In the genomic region with DNA sequence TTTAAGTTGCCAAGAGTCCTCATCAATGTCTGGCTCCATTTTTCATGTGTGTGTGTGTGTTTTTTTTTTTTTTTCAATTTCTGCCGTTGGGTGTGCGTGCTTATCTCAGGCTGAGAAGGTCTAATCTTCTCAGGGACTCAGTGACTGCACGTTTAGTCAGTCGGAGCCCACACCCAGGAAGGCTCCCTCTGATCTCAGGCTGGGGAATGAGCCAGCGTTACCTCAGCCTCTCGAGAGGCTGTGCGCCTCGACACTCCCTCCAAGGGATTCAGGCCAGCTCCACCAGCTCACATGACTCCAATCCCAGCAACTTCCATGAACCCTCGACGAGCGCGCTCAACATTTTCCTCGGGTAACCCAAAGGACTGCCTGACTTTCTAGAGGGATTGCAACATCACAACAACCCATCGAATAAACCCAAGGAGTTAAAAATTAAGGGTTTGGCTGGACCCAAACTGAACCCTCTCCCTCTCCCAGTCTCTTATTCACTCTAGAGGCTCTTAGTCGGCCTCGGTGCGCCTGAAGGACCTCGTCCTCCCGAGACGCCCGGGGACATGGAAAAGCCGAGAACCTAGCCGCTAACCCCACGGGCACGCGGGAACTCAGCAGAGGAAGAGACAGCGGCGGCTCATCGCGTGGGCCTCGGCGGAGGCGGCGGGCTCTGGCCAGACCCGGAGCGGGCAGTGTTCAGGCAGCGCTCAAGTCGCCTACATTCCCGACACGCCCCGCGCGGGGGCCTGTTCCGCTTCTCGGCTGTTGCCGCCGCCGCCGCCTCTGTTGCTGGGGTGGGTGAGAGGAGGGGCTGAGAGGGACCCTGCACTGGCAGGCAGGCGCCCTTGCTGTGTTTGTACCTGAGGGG, we compare ENCODE assay signal across 8 mouse cellular contexts. TPM values are rescaled to one million over a fixed set of nuclear protein-coding genes. Genes with fewer than 3 reads are reported as not detected.
DNase-seq lines count a peak whose midpoint lies in the region; ATAC-seq and TF ChIP-seq lines count a peak whose summit lies in the region.

A gene (plus strand): TSS at position 737 of the 859 bp plus-strand sequence.

- H3K9me3 ChIP-seq in MEL (replicated peaks; ENCODE audit: insufficient read depth, low read length), result no peaks in the 10 kb centered on the region
- H3K9me3 ChIP-seq in forebrain, postnatal 0 days (ENCODE audit: low read length), result no peaks in the 10 kb centered on the region
- H3K9me3 ChIP-seq in lung, embryonic 15.5 days, result no peaks in the 10 kb centered on the region

- peaks cover 0 to 37% of the 10 kb centered on the region in 2 experiments; a peak in 2 of 4 replicates for H3K36me3 ChIP-seq in MEL (ENCODE audit: control insufficient read depth in 1 of 2, insufficient read depth in 2 of 2, low read length in 2 of 2)
- no peaks in the 10 kb centered on the region for H3K36me3 ChIP-seq in forebrain, postnatal 0 days (ENCODE audit: insufficient read depth)
- no peaks in the 10 kb centered on the region for H3K36me3 ChIP-seq in lung, embryonic 15.5 days

- under 1% methylated on average over 50 of the region's 50 CpGs for WGBS in cerebellum, adult 2 months
- under 1% methylated on average over 49 of the region's 50 CpGs for WGBS in forebrain, postnatal 0 days
- under 1% methylated on average over 49 of the region's 50 CpGs for WGBS in lung, embryonic 15.5 days

- TF ChIP-seq POLR2A in MEL (IDR thresholded peaks at IDR 0.05; ENCODE audit: control insufficient read depth in 1 of 2, insufficient read depth in 1 of 2, low read depth in 1 of 2, low read length in 2 of 2, poor library complexity in 1 of 2), result peak; percentile 88
- TF ChIP-seq POLR2A in cerebellum, adult 2 months (IDR thresholded peaks at IDR 0.05; ENCODE audit: borderline replicate concordance, insufficient read depth, low read length), result peak; percentile 66; the same call in 1 of the 2 replicates

- H3K27me3 ChIP-seq in MEL (ENCODE audit: control insufficient read depth in 1 of 2, insufficient read depth in 2 of 2, low read length in 2 of 2), result no peaks in the 10 kb centered on the region
- no peaks in the 10 kb centered on the region for H3K27me3 ChIP-seq in cerebellum, adult 2 months (ENCODE audit: control insufficient read depth, insufficient read depth, low read length)
- no peaks in the 10 kb centered on the region for H3K27me3 ChIP-seq in forebrain, postnatal 0 days (ENCODE audit: insufficient read depth, low read length)
- no peaks in the 10 kb centered on the region for H3K27me3 ChIP-seq in lung, embryonic 15.5 days

- TF ChIP-seq RAD21 in MEL (IDR thresholded peaks at IDR 0.05; ENCODE audit: low read depth, low read length), result no peak

- peaks cover 31% of the 10 kb centered on the region for H3K79me2 ChIP-seq in MEL (ENCODE audit: control insufficient read depth, insufficient read depth, low read length, poor library complexity)

- peak; percentile 96 for ATAC-seq in forebrain, postnatal 0 days
- peak; percentile 93 for ATAC-seq in lung, embryonic 15.5 days (ENCODE audit: borderline replicate concordance, extremely low read depth, low FRiP score, low TSS enrichment)

- peak within 1 kb of the TSS; percentile 100 for H3K27ac ChIP-seq in MEL (ENCODE audit: control insufficient read depth, low read depth, low read length)
- peak within 1 kb of the TSS; percentile 100 for H3K27ac ChIP-seq in cerebellum, adult 2 months (ENCODE audit: insufficient read depth, low read length)
- peak within 1 kb of the TSS; percentile 98 for H3K27ac ChIP-seq in forebrain, postnatal 0 days (ENCODE audit: low read depth, low read length)
- peak within 1 kb of the TSS; percentile 93 for H3K27ac ChIP-seq in lung, embryonic 15.5 days

- H3K4me3 ChIP-seq in MEL (ENCODE audit: control insufficient read depth in 1 of 2, insufficient read depth in 1 of 2, low read depth in 2 of 2, low read length in 2 of 2), result peak within 1 kb of the TSS; percentile 66 to 98
- H3K4me3 ChIP-seq in cerebellum, adult 2 months (replicated peaks; ENCODE audit: insufficient read depth, low read depth, low read length), result peak within 1 kb of the TSS; percentile 87
- peak within 1 kb of the TSS; percentile 74 for H3K4me3 ChIP-seq in forebrain, postnatal 0 days (ENCODE audit: low read depth, low read length)
- peak within 1 kb of the TSS; percentile 74 for H3K4me3 ChIP-seq in lung, embryonic 15.5 days

- peak; percentile 80 to 92 for TF ChIP-seq EP300 in MEL (IDR thresholded peaks at IDR 0.05; ENCODE audit: low read depth in 1 of 2, low read length in 2 of 2)

- peak; percentile 93 for DNase-seq in MEL (ENCODE audit: low read depth, low spot score)
- peak; percentile 89 to 93 for DNase-seq in cerebellum, adult 2 months
- peak; percentile 96 for DNase-seq in forebrain, postnatal 0 days
- peak; percentile 92 for DNase-seq in heart, postnatal 4 days
- DNase-seq in layer of hippocampus, adult 8-10 months (ENCODE audit: low spot score in 2 of 2), result peak; percentile 83 to 87
- DNase-seq in ovary, adult 18-20 months (ENCODE audit: low spot score), result peak; percentile 76
- DNase-seq in thymus, postnatal 0 days (ENCODE audit: low spot score), result peak; percentile 89

- H3K4me2 ChIP-seq in forebrain, postnatal 0 days (ENCODE audit: low read depth), result peak within 1 kb of the TSS; percentile 57
- H3K4me2 ChIP-seq in lung, embryonic 15.5 days, result peak within 1 kb of the TSS; percentile 68

- H3K9ac ChIP-seq in MEL (ENCODE audit: control insufficient read depth, low read depth, low read length, poor library complexity, severe bottlenecking), result peak within 1 kb of the TSS; percentile 93
- peak within 1 kb of the TSS; percentile 96 for H3K9ac ChIP-seq in forebrain, postnatal 0 days
- H3K9ac ChIP-seq in lung, embryonic 15.5 days, result peak within 1 kb of the TSS; percentile 81

- peaks cover 16 to 23% of the 10 kb centered on the region in 2 experiments for H3K4me1 ChIP-seq in MEL (ENCODE audit: control insufficient read depth in 1 of 2, insufficient read depth in 2 of 2, low read length in 2 of 2)
- H3K4me1 ChIP-seq in cerebellum, adult 2 months (ENCODE audit: control insufficient read depth, insufficient read depth, low read length), result no peaks in the 10 kb centered on the region
- peaks cover 12% of the 10 kb centered on the region; the same call in 1 of the 2 replicates for H3K4me1 ChIP-seq in forebrain, postnatal 0 days (ENCODE audit: insufficient read depth)
- H3K4me1 ChIP-seq in lung, embryonic 15.5 days, result peaks cover 22% of the 10 kb centered on the region

- no peak for TF ChIP-seq CTCF in MEL (IDR thresholded peaks at IDR 0.05 in 2 of 3, conservative IDR thresholded peaks at IDR 0.05 in 1 of 3; ENCODE audit: control insufficient read depth in 1 of 3, insufficient read depth in 1 of 3, low read depth in 2 of 3, low read length in 3 of 3, poor library complexity in 1 of 3, severe bottlenecking in 1 of 3)
- TF ChIP-seq CTCF in cerebellum, adult 2 months (IDR thresholded peaks at IDR 0.05; ENCODE audit: borderline replicate concordance, insufficient read depth, low read depth, low read length), result no peak
- peak; percentile 28; the same call in 1 of the 2 replicates for TF ChIP-seq CTCF in forebrain, postnatal 0 days (IDR thresholded peaks at IDR 0.05; ENCODE audit: low read depth)

TF ChIP-seq in MEL, 35 proteins besides CTCF, POLR2A, EP300 and RAD21 (continues in another document):
- TF ChIP-seq TCF12 (IDR thresholded peaks at IDR 0.05; ENCODE audit: low read depth, low read length), result peak; percentile 75; the same call in 1 of the 2 replicates
- TF ChIP-seq SMC3 (IDR thresholded peaks at IDR 0.05; ENCODE audit: low read depth, low read length), result no peak
- TF ChIP-seq TAL1 (IDR thresholded peaks at IDR 0.05; ENCODE audit: low read length), result 0 out of 2 replicates have a peak, but pooled peaks have one; percentile 10
- peak; percentile 89 for TF ChIP-seq HCFC1 (IDR thresholded peaks at IDR 0.05; ENCODE audit: low read depth, low read length)
- TF ChIP-seq GABPA (IDR thresholded peaks at IDR 0.05; ENCODE audit: low read depth, low read length), result no peak
- peak; percentile 99 for TF ChIP-seq ZNF384 (IDR thresholded peaks at IDR 0.05; ENCODE audit: low read depth, low read length)
- TF ChIP-seq RCOR1 (IDR thresholded peaks at IDR 0.05; ENCODE audit: low read depth, low read length), result peak; percentile 63; the same call in 1 of the 2 replicates
- TF ChIP-seq POLR2AphosphoS5 (IDR thresholded peaks at IDR 0.05; ENCODE audit: borderline replicate concordance, low read depth, low read length), result no peak; the same call in 1 of the 2 replicates
- peak; percentile 91 for TF ChIP-seq ZMIZ1 (IDR thresholded peaks at IDR 0.05; ENCODE audit: low read depth, low read length)
- TF ChIP-seq CHD2 (IDR thresholded peaks at IDR 0.05; ENCODE audit: low read length), result no peak
- peak; percentile 88 for TF ChIP-seq MXI1 (IDR thresholded peaks at IDR 0.05; ENCODE audit: low read depth, low read length)
- no peak for TF ChIP-seq USF2 (IDR thresholded peaks at IDR 0.05; ENCODE audit: borderline replicate concordance in 1 of 2, insufficient read depth in 1 of 2, low read depth in 1 of 2, low read length in 2 of 2)
- no peak for TF ChIP-seq NRF1 (IDR thresholded peaks at IDR 0.05; ENCODE audit: insufficient read depth, low read depth, low read length, poor library complexity, severe bottlenecking)
- TF ChIP-seq GATA1 (IDR thresholded peaks at IDR 0.05; ENCODE audit: low read depth, low read length), result peak; percentile 90
- peak; percentile 98 for TF ChIP-seq MAX (IDR thresholded peaks at IDR 0.05; ENCODE audit: low read length)
- TF ChIP-seq E2F4 (IDR thresholded peaks at IDR 0.05; ENCODE audit: borderline replicate concordance, low read depth, low read length), result no peak
- TF ChIP-seq ZKSCAN1 (IDR thresholded peaks at IDR 0.05; ENCODE audit: low read depth, low read length), result no peak
- peak; percentile 89 for TF ChIP-seq ETS1 (IDR thresholded peaks at IDR 0.05; ENCODE audit: low read depth, low read length)
- peak; percentile 61; the same call in 1 of the 2 replicates for TF ChIP-seq MYC (IDR thresholded peaks at IDR 0.05; ENCODE audit: low read depth, low read length)
- peak; percentile 94; the same call in 1 of the 2 replicates for TF ChIP-seq CHD1 (IDR thresholded peaks at IDR 0.05; ENCODE audit: low read depth, low read length)

RNA-seq across cellular contexts. Expression of the gene that starts here (rescaled TPM):
- 29.6 and 32.1 TPM in 2 replicates for total RNA-seq in MEL (2012; rRNA removed)
- polyA plus RNA-seq in MEL (2012; ENCODE audit: insufficient read depth in 1 of 2, insufficient read length in 2 of 2, low read depth in 1 of 2, low replicate concordance in 2 of 2, missing spikeins in 1 of 2), result 100 to 1,000 TPM in 1 of 2 experiments, 10 to 100 TPM in 1; 24.5 to 466 TPM
- polyA plus RNA-seq in cerebellum, adult 2 months (2012; rRNA removed), result 59.4 and 64.3 TPM in 2 replicates
- 88.1 and 99.9 TPM in 2 replicates for total RNA-seq in forebrain, postnatal 0 days (2014; rRNA removed)
- 74.6 and 100 TPM in 2 replicates for polyA plus RNA-seq in forebrain, postnatal 0 days (2015; fragmentation: Nextera tagmentation; extraction: Ambion mirVana)
- 10 to 100 TPM; 42.9 to 45.6 TPM for total RNA-seq in heart, postnatal 4 days (2021)
- 100 to 1,000 TPM in 1 of 4 experiments, 10 to 100 TPM in 3; 83.8 to 108 (median 94.2) TPM for total RNA-seq in layer of hippocampus, adult 8-10 months (2022)
- 73.1 and 75.5 TPM in 2 replicates for polyA plus RNA-seq in lung, embryonic 15.5 days (2015; fragmentation: Nextera tagmentation; extraction: Ambion mirVana)
- polyA plus RNA-seq in thymus, postnatal 0 days (2015; fragmentation: Nextera tagmentation; extraction: Ambion mirVana), result 39.2 and 41.4 TPM in 2 replicates

Comparison
In these comparisons a context has a peak if more than half of its experiments do, and no peak if none do; other contexts are left out.
1. Peak in every context shown above with its lines: DNase-seq, ATAC-seq, H3K4me3 ChIP-seq and H3K27ac ChIP-seq.